Mouse (Mus musculus) intestine, embryonic 14.5 days (tissue): ENCODE data around the gene Supt20. TPM values are rescaled to one million over a fixed set of nuclear protein-coding genes. Genes with fewer than 3 reads are reported as not detected.

Source experiments
- ATAC-seq: fragments of 200-750 bp; cut with Nextera tagmentation; replicated peaks from 2 replicates; pipeline ENCODE4 v1.8.0; 2017; ENCODE audit warnings: low read depth, moderate number of reproducible peaks, moderate TSS enrichment, moderate library complexity; ENCODE audit not compliant: low FRiP score, low TSS enrichment
- DNase-seq: peaks from one replicate; pipeline ENCODE4 v3.0.0-alpha.2; 2018; ENCODE audit warnings: low spot score
- H3K27ac ChIP-seq: fragments of 300-500 bp; sonication (generic); 2 replicates; pipeline ENCODE4 v1.5.1; 2014; ENCODE audit warnings: low read depth, mild to moderate bottlenecking, control low read depth
- H3K27me3 ChIP-seq: fragments of 300-500 bp; sonication (generic); replicated peaks from 2 replicates; pipeline ENCODE4 v1.6.1; 2014; ENCODE audit warnings: low read length, control low read depth; ENCODE audit not compliant: control insufficient read depth, insufficient read depth
- H3K36me3 ChIP-seq: fragments of 300-500 bp; sonication (generic); 2 replicates; pipeline ENCODE4 v1.6.1; 2014; ENCODE audit warnings: low read length, control low read depth; ENCODE audit not compliant: control insufficient read depth, insufficient read depth
- H3K4me1 ChIP-seq: fragments of 300-500 bp; sonication (generic); replicated peaks from 2 replicates; pipeline ENCODE4 v1.6.1; 2014; ENCODE audit warnings: low read length, control low read depth, mixed read lengths; ENCODE audit not compliant: control insufficient read depth, insufficient read depth
- H3K4me2 ChIP-seq: fragments of 300-500 bp; sonication (generic); 2 replicates; pipeline ENCODE4 v1.6.1; 2014; ENCODE audit warnings: low read length
- H3K4me3 ChIP-seq: fragments of 300-500 bp; sonication (generic); 2 replicates; pipeline ENCODE4 v1.5.1; 2014; ENCODE audit warnings: low read depth, low read length, control low read depth, mixed read lengths
- H3K9ac ChIP-seq: fragments of 300-500 bp; sonication (generic); 2 replicates; pipeline ENCODE4 v1.6.1; 2014; ENCODE audit warnings: mild to moderate bottlenecking, low read length
- H3K9me3 ChIP-seq: fragments of 300-500 bp; sonication (generic); 2 replicates; pipeline ENCODE4 v1.6.1; 2016; ENCODE audit warnings: low read length, control low read depth; ENCODE audit not compliant: control insufficient read depth
- WGBS: fragments of 180-500 bp; shearing (Covaris S2); extraction: QIAGEN DNeasy Blood & Tissue Kit; methylation state at CpG from one replicate; pipeline ENCODE4 v1.1.7; 2014; 5-methylcytosine and 5-hydroxymethylcytosine counted together
- polyA plus RNA-seq: library from polyadenylated mRNA; unstranded; fragments of >200 nt; fragmentation: Nextera tagmentation; extraction: Ambion mirVana; gene quantifications from 2 replicates; pipeline ENCODE4 v1.2.1, GENCODE M21; 2014

The Supt20 gene
- polyA plus RNA-seq: 100 and 107 TPM in 2 replicates

DNA sequence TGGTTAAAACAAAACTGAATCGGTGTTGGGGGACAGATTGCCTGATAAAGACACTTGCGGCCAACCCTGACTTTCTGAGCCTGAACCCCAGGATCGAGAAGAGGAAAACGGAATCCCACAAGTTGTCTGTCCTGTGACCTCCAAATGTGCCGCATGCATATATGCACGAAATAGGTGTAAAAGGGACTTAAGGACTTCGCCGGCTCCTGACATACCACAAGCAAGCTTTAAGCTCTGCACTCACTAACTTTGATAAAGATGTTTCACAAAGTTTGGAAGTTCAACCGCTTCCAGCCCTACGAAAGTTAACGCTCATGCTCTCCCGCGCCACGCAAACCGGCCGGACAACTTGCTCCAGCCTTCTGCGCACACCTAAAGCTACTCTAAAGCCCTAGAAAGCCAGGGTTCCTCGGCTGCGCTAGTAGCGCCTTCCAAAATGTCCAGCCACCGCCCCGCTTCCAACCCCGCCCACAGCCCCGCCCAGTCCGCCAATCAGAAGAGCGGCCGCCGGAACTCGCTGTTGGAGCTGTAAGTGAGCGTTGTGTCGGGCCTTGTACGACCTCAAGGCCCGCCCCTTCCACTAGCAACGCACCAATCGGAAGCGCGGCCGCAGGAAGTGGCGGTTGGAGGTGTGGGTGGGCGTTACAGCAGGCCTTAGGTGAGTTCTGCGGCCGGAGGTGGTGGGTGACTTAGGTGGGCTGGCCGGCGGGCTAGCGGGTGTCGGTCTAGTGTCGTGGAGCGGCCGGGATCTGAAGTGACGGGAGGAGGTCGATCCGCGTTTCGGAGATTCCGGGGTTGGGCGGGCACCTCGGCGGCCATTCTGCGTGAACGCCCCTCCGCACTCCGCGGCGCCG, at the start of gene Supt20:
Supt20 (plus strand) TSS at position 606 of the 854 bp plus-strand sequence.
- WGBS: 2% methylated on average over 65 of the region's 65 CpGs
- ATAC-seq: peak; percentile 99
- peak within 1 kb of the TSS; percentile 92 for H3K4me2 ChIP-seq

DNA sequence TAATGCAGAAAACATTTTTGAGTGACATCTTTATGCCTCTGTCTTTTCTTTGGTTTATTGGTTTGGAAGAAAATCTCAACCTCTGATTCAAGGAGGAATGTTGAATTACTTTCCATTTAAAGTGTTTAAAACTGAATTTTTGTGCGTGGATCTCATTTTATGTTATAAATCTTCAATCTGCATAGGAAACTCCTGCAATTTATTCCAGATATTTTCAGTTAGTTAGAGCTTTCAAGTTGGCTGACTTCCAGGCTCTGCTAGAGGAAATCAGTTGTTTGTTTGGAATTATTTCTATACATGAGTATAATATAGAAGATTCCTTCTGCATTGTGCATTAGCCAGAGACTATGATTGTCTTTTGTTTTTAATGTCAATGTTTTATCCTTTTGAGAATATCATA, 49.8 kb upstream of the Supt20 start:
- no peak overlapping the region for H3K9ac ChIP-seq
- WGBS: 51% methylated on average over 1 of the region's 1 CpGs
- H3K9me3 ChIP-seq: no peaks in the 10 kb centered on the region
- H3K27ac ChIP-seq: no peak overlapping the region
- no peaks in the 10 kb centered on the region for H3K36me3 ChIP-seq
- no peak overlapping the region for H3K4me3 ChIP-seq
- ATAC-seq (no peak), DNase-seq (no peak)
- peaks cover under 1% of the 10 kb centered on the region; the same call in 1 of the 2 replicates for H3K4me1 ChIP-seq
- H3K27me3 ChIP-seq: no peaks in the 10 kb centered on the region
- no peak overlapping the region for H3K4me2 ChIP-seq

More for the DNA sequence above, at the start of gene Supt20:
- DNase-seq: peak; percentile 93
- peak within 1 kb of the TSS; percentile 70 for H3K9ac ChIP-seq
- H3K27me3 ChIP-seq: no peaks in the 10 kb centered on the region
- H3K9me3 ChIP-seq: no peaks in the 10 kb centered on the region
- peak within 1 kb of the TSS; percentile 87 for H3K4me3 ChIP-seq
- H3K4me1 ChIP-seq: peaks cover 3% of the 10 kb centered on the region; the same call in 1 of the 2 replicates
- H3K36me3 ChIP-seq: peaks cover 30% of the 10 kb centered on the region
- peak within 1 kb of the TSS; percentile 86 for H3K27ac ChIP-seq

DNA sequence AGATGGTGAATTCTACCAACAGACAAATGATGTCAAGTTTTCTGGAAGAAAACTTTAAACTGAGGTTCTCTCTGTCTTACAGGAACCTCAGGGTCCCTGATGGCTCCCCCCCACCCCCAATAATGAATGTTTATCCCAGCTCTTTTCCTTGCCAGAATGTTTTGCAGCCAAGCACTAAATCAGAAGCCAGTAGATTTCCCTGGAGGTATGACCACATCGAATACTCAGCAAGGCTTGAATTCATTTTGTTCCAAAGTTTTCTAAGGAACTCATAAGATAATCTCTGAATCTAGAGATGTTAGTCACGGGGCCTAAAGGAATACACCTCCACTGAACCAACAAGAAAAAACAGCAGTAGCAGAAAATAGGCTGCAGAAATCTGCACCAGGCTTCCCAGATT, 45.0 kb upstream of the Supt20 start:
- DNase-seq (no peak), ATAC-seq (no peak)
- H3K4me2 ChIP-seq: no peak overlapping the region
- H3K36me3 ChIP-seq: no peaks in the 10 kb centered on the region
- H3K9me3 ChIP-seq: no peaks in the 10 kb centered on the region
- peaks cover 3% of the 10 kb centered on the region; the same call in 1 of the 2 replicates for H3K4me1 ChIP-seq
- no peak overlapping the region for H3K9ac ChIP-seq
- 0 out of 2 replicates have a peak overlapping the region, but pooled peaks have one; percentile 43 for H3K27ac ChIP-seq
- no peak overlapping the region for H3K4me3 ChIP-seq
- H3K27me3 ChIP-seq: no peaks in the 10 kb centered on the region
- WGBS: 54% methylated on average over 2 of the region's 2 CpGs

DNA sequence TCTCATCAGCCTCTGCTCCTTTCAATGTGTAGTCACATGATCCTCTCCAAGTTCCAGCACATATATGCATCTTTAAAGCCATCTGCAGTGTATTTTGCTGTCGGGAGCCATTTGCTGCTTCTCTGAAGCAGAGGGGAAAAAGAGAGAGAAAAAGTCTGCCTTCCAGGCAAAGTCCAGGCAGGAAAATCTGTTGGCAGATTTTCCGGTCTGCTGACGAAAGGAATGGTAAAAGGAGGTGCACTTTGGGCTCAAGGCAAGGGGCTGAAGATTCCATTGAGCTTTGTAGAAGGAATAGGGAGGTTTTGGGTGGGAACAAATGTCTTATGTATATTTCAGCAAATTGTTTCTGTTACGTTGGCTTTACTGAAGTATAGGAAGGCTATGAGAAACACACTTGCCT, 41.0 kb upstream of the Supt20 start:
- ATAC-seq (no peak), DNase-seq (peak; percentile 16)

DNA sequence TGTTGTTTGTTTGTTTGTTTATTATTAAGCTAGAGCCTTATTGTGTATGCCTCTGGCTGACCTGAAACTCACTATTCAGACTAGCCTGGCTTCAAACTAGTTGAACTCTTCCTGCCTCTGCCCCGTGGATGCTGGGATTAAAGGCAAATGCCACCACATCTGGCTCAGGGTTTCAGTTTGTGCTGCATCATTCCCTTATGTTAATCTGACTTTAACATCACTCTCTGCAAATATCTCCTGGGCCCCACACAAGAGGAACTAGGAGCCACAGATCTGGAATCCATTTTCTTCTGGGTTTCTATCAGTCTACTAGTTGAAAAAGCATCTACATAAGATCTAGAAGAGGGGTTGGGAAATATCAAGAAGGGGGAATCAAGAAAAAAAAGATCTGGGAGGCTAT, 38.4 kb upstream of the Supt20 start:
- H3K9me3 ChIP-seq: no peaks in the 10 kb centered on the region
- H3K4me3 ChIP-seq: no peak overlapping the region
- DNase-seq (peak; percentile 3), ATAC-seq (no peak)
- H3K36me3 ChIP-seq: no peaks in the 10 kb centered on the region
- 88% methylated on average over 1 of the region's 1 CpGs for WGBS
- no peak overlapping the region for H3K9ac ChIP-seq
- no peak overlapping the region for H3K4me2 ChIP-seq
- no peaks in the 10 kb centered on the region for H3K4me1 ChIP-seq
- H3K27ac ChIP-seq: no peak overlapping the region
- H3K27me3 ChIP-seq: no peaks in the 10 kb centered on the region

More for the DNA sequence above, 41.0 kb upstream of the Supt20 start:
- no peak overlapping the region for H3K9ac ChIP-seq
- H3K27me3 ChIP-seq: no peaks in the 10 kb centered on the region
- peaks cover 3% of the 10 kb centered on the region; the same call in 1 of the 2 replicates for H3K4me1 ChIP-seq
- H3K36me3 ChIP-seq: no peaks in the 10 kb centered on the region
- H3K9me3 ChIP-seq: no peaks in the 10 kb centered on the region
- 81% methylated on average over 4 of the region's 4 CpGs for WGBS
- H3K4me3 ChIP-seq: no peak overlapping the region
- H3K4me2 ChIP-seq: no peak overlapping the region
- no peak overlapping the region for H3K27ac ChIP-seq

DNA sequence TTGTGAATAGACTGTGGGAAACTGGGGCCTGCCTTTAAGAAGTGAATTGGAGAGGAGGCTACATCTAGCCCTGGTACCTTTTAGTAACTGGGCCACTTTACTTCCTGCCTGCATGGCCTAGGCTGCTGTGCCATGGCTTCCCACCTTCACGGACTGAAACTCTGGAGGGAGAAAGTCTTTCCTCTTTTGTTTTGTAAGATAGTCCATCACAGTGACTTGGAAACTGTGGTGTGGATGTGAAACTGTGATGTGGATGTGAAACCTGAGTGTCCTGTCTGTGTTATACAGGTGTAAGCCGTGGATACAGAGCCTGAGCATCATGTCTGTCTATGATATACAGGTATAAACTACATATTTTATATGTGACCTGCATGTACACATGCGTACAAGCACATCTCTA, 35.5 kb upstream of the Supt20 start:
- DNase-seq: no peak

DNA sequence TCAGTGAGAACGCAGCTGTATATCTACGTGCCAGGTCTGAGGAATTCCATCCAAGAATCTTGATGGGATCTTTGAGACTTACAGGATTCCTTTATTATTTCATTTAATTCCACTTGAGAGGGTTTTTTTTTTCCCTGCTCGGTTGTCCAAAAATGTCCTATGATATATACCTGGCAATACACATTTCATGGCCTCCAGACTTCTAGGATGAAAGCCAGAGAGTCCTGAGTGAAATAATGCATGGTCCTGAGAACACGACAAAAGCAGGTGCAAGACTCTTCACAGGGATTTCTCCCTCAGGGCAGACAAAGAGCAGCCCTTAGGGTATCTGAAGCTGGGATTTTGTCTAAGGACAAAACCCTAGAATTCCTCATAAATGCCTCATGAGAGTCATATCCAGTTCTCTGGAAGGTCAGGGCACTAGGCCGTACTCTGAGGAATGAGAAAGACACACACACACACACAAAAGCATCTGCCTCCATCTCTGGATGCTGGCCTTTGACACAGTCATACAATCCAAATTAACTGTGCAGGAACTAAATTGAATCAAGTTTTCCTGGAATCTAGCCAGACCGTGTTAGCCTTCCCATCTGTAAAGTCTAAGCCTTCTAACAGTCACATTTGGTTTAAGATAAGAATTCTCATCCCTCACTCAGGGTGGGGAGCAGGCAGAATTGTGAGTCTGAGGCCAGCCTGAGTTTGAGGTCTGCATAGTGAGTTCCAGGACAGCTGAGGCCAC, 34.5 kb upstream of the Supt20 start:
- DNase-seq: no peak

More for the DNA sequence above, 35.5 kb upstream of the Supt20 start:
- Histone ChIP-seq H3K4me2 (no peak overlapping the region), H3K9ac (no peak overlapping the region), H3K4me1 (no peaks in the 10 kb centered on the region), H3K27ac (no peak overlapping the region), H3K4me3 (no peak overlapping the region), H3K9me3 (0 out of 2 replicates have a peak, but pooled peaks cover 4% of the 10 kb centered on the region), H3K27me3 (no peaks in the 10 kb centered on the region), H3K36me3 (no peaks in the 10 kb centered on the region)
- 76% methylated on average over 3 of the region's 3 CpGs for WGBS
- no peak for ATAC-seq

DNA sequence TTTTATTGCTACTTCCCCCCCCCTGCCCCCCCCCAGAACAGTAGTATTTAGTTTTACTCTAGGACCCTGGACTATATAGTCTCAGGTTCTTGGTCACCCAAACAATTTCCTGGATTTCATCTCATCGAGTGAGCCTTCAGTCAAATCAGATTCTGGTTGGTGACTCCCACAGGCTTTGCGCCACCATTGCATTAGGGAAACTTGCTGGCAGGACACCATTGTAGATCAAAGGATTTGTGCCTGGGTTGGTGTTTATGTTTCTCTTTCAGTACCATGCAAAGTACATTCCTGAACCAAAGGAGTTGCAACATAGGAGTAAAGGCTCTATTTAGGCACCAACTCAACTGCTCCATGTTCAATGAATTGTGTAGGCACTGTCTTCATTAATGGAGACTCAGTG, 32.9 kb upstream of the Supt20 start:
- Histone ChIP-seq H3K27ac (no peak overlapping the region), H3K4me3 (no peak overlapping the region), H3K36me3 (no peaks in the 10 kb centered on the region), H3K9ac (no peak overlapping the region), H3K4me2 (no peak overlapping the region), H3K9me3 (0 out of 2 replicates have a peak, but pooled peaks cover 4% of the 10 kb centered on the region), H3K4me1 (no peaks in the 10 kb centered on the region), H3K27me3 (no peaks in the 10 kb centered on the region)
- no peak for ATAC-seq
- no peak for DNase-seq
- WGBS: 89% methylated on average over 2 of the region's 2 CpGs

More for the DNA sequence above, 34.5 kb upstream of the Supt20 start:
- no peak overlapping the region for H3K9ac ChIP-seq
- H3K9me3 ChIP-seq: 0 out of 2 replicates have a peak, but pooled peaks cover 4% of the 10 kb centered on the region
- ATAC-seq: no peak
- 51% methylated on average over 6 of the region's 6 CpGs for WGBS
- no peak overlapping the region for H3K4me3 ChIP-seq
- no peak overlapping the region for H3K4me2 ChIP-seq
- H3K36me3 ChIP-seq: no peaks in the 10 kb centered on the region
- H3K27me3 ChIP-seq: no peaks in the 10 kb centered on the region
- no peak overlapping the region for H3K27ac ChIP-seq
- no peaks in the 10 kb centered on the region for H3K4me1 ChIP-seq
